In the genomic region with DNA sequence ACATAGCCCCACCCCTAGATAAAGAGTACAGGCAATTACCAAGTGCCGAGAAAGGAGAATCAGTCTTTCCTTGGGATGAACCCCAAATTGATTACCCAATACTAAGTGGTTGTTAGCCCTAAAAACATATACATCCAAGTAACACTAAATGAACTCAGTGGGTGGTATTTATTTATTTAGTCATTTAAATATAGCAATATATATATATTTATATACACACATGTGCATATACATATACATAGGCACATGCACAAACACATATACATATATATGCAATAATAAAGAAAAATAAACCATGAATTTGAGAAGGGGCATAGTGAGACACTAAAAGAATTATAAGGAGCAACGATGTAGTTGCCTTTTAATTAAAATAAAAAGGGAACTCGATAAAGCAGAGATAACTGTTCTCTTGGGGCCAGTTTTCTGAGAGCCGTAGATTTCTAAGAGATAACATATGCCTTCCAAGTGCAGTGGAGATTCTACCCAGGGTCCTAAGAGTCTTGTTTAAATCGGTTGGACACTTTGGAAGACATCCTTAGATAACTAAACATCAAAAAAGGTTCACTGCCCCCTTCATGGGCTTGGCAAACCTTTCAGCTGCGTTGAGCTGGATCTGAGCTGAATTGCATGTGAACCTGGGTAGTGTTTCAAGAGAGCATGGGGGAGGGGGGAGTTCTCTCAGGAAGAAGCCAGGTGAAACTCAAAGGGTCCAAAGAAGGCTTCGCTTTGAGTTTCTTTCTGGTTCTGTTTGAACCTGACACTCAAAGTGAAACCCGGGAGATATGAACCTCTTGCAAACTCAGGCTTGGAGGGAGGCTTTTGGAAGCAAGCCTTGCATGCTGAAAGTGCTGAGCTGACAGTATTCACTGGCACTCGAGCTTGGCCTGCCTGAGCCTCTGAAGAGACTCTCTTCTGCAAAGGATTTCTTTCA, we compare ENCODE assay signal across 14 mouse cellular contexts.
DNase-seq lines count a peak whose midpoint lies in the region; ATAC-seq and TF ChIP-seq lines count a peak whose summit lies in the region.
"Had no signal": no experiment of that assay in that cellular context is flagged by ENCODE, and none has a peak within 500 bp of the region (broad histone marks: within the 10 kb centered on the region; RNA-seq: fewer than 3 reads in every experiment).

No protein-coding gene starts in this region.

- no peak for ATAC-seq in lung, embryonic 14.5 days (ENCODE audit: insufficient read depth)
- no peak for ATAC-seq in stomach, postnatal 0 days (ENCODE audit: low FRiP score, low TSS enrichment)

- no peak for TF ChIP-seq CTCF in lung, embryonic 14.5 days (IDR thresholded peaks at IDR 0.05; ENCODE audit: low read depth)
- no peak for TF ChIP-seq CTCF in lung, adult 2 months (IDR thresholded peaks at IDR 0.05; ENCODE audit: insufficient read depth, low read length)
- TF ChIP-seq CTCF in stomach, postnatal 0 days (IDR thresholded peaks at IDR 0.05; ENCODE audit: low read depth), result no peak

- TF ChIP-seq EP300 in stomach, postnatal 0 days (optimal IDR thresholded peaks at IDR 0.05), result no peak

- no peak overlapping the region for H3K4me3 ChIP-seq in lung, embryonic 14.5 days (ENCODE audit: low read depth, low read length)
- H3K4me3 ChIP-seq in lung, adult 2 months (replicated peaks; ENCODE audit: extremely low read depth, low read depth, low read length), result no peak overlapping the region
- H3K4me3 ChIP-seq in stomach, postnatal 0 days (ENCODE audit: low read depth, low read length), result no peak overlapping the region
- H3K4me3 ChIP-seq: hindbrain, embryonic 15.5 days; layer of hippocampus, adult 2 months; midbrain, embryonic 12.5 days; neural tube, embryonic 12.5 days had no signal

- no peaks in the 10 kb centered on the region for H3K4me1 ChIP-seq in lung, embryonic 14.5 days (ENCODE audit: insufficient read depth)
- no peaks in the 10 kb centered on the region for H3K4me1 ChIP-seq in lung, adult 2 months (ENCODE audit: control insufficient read depth, insufficient read depth, low read length)
- H3K4me1 ChIP-seq in stomach, postnatal 0 days (replicated peaks; ENCODE audit: control insufficient read depth, insufficient read depth), result no peaks in the 10 kb centered on the region
- H3K4me1 ChIP-seq: hindbrain, embryonic 15.5 days; midbrain, embryonic 12.5 days; neural tube, embryonic 12.5 days had no signal

- peak; percentile 29 for DNase-seq in lung, embryonic 14.5 days
- DNase-seq in lung, adult 2 months, result no peak
- DNase-seq in T-cell, adult 2 months (ENCODE audit: low spot score), result peak; percentile 20
- DNase-seq in kidney, adult 9 months, result peak; percentile 14
- peak; percentile 68 for DNase-seq in naive thymus-derived CD4-positive, alpha-beta T cell, adult 2 months (ENCODE audit: low read depth)
- no peak for DNase-seq in stomach, postnatal 0 days (ENCODE audit: low spot score)
- no peak for DNase-seq in gastrocnemius, adult 18-20 months (ENCODE audit: low spot score)
- DNase-seq: cerebellum, adult 8-10 months; embryo, embryonic 11 days; lung, postnatal 14 days had no signal

- H3K4me2 ChIP-seq in lung, embryonic 14.5 days, result no peak overlapping the region
- H3K4me2 ChIP-seq in stomach, postnatal 0 days (replicated peaks; ENCODE audit: low read depth), result no peak overlapping the region
- H3K4me2 ChIP-seq: hindbrain, embryonic 15.5 days; midbrain, embryonic 12.5 days; neural tube, embryonic 12.5 days had no signal

- H3K27ac ChIP-seq in lung, embryonic 14.5 days (ENCODE audit: low read depth), result no peak overlapping the region
- no peak overlapping the region for H3K27ac ChIP-seq in stomach, postnatal 0 days (replicated peaks)
- H3K27ac ChIP-seq: hindbrain, embryonic 15.5 days; layer of hippocampus, adult 2 months; midbrain, embryonic 12.5 days; neural tube, embryonic 12.5 days had no signal

- H3K9ac ChIP-seq in lung, embryonic 14.5 days, result no peak overlapping the region
- H3K9ac ChIP-seq in stomach, postnatal 0 days (ENCODE audit: low read length), result no peak overlapping the region
- H3K9ac ChIP-seq: hindbrain, embryonic 15.5 days; midbrain, embryonic 12.5 days; neural tube, embryonic 12.5 days had no signal

- no peak for TF ChIP-seq POLR2A in lung, adult 2 months (IDR thresholded peaks at IDR 0.05; ENCODE audit: borderline replicate concordance, extremely low read depth, low read depth, low read length)

- H3K27me3 ChIP-seq in lung, embryonic 14.5 days (ENCODE audit: insufficient read depth, low read length), result no peaks in the 10 kb centered on the region
- H3K27me3 ChIP-seq in stomach, postnatal 0 days (ENCODE audit: control insufficient read depth, insufficient read depth, low read length), result no peaks in the 10 kb centered on the region
- H3K27me3 ChIP-seq: hindbrain, embryonic 15.5 days; midbrain, embryonic 12.5 days; neural tube, embryonic 12.5 days had no signal

- H3K9me3 ChIP-seq in lung, embryonic 14.5 days (ENCODE audit: low read depth, low read length), result no peaks in the 10 kb centered on the region
- no peaks in the 10 kb centered on the region for H3K9me3 ChIP-seq in stomach, postnatal 0 days (ENCODE audit: control insufficient read depth, low read length)
- H3K9me3 ChIP-seq: hindbrain, embryonic 15.5 days; midbrain, embryonic 12.5 days; neural tube, embryonic 12.5 days had no signal

- H3K36me3 ChIP-seq in lung, embryonic 14.5 days (ENCODE audit: insufficient read depth), result no peaks in the 10 kb centered on the region
- H3K36me3 ChIP-seq in stomach, postnatal 0 days (ENCODE audit: control insufficient read depth, insufficient read depth, low read length), result no peaks in the 10 kb centered on the region
- H3K36me3 ChIP-seq: hindbrain, embryonic 15.5 days; midbrain, embryonic 12.5 days; neural tube, embryonic 12.5 days had no signal

- 53% methylated on average over 9 of the region's 9 CpGs for WGBS in lung, embryonic 14.5 days
- 62% methylated on average over 9 of the region's 9 CpGs for WGBS in lung, adult 2 months
- 59% methylated on average over 9 of the region's 9 CpGs for WGBS in stomach, postnatal 0 days

Comparison
In these comparisons a context has a peak if more than half of its experiments do, and no peak if none do; other contexts are left out.
1. DNase-seq: peak in lung, embryonic 14.5 days (single experiment), T-cell, adult 2 months (single experiment), kidney, adult 9 months (single experiment) and naive thymus-derived CD4-positive, alpha-beta T cell, adult 2 months (single experiment); none in lung, adult 2 months (single experiment), stomach, postnatal 0 days (single experiment) and gastrocnemius, adult 18-20 months (single experiment).